Mouse (Mus musculus) megakaryocyte, embryonic 14.5 days (primary cell): Measurements from ENCODE around the gene Prdx5.

Source experiments
- FLI1 ChIP-seq: IDR thresholded peaks from 2 replicates; pipeline ENCODE4 v1.6.1; 2012; ENCODE audit warnings: low read length, inconsistent platforms, mixed read lengths
- GATA1 ChIP-seq: IDR thresholded peaks from 3 replicates; pipeline ENCODE4 v1.6.1; 2012; ENCODE audit warnings: mixed read lengths, low read length, inconsistent platforms, borderline replicate concordance

DNA sequence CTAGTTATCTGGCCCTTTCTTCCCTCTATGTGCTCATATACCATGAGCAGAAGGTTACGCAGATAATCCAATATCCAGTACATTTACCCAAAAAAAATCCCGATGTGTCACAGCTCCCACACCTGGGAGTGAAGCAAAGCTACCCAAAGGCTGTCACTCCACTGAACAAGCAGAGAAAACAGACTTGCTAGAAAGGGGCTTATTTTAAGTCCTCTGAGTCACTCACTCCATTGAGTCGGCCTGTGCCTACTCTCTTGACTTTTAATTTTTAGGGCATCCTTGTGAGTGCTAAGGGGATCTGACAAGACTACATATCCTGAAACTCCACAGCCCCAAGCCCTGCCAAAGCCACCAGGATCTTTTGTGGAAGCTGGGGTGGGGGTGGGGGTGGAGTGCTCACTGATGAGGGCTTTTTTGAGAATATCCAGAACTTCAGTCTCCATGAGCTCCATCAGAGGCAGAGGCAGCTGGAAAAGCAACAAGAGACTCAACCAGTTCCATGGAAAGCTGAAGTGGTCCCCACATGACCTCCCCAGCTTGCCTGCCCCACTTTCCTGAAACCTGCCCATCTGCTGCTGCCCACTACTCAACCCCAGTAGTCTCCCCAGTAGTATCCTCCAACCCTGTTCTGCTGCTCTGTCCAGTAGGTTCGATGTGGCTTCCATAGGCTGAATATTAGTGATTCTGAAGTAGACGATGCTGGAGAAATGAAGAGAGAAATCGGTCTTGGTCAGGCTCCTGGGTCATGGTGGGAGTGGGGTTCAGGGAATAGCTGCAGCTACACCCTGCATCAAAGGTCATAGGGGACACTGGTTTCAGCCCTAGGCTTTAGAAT is 13.2 kb upstream of the Prdx5 start:
- no peak for TF ChIP-seq GATA1
- TF ChIP-seq FLI1: no peak
